Mouse (Mus musculus) leukemia stem cell, adult 10-12 weeks (primary cell): ENCODE measurements around the gene Il17ra. TPM values are rescaled to one million over a fixed set of nuclear protein-coding genes. Genes with fewer than 3 reads are reported as not detected.

Experiments
- polyA plus RNA-seq: library from polyadenylated mRNA; stranded (reverse); fragments of >175 nt; gene quantifications from 2 replicates; pipeline ENCODE4 v1.2.3, GENCODE M21; 2012; ENCODE audit warnings: low replicate concordance

Il17ra gene
- 26.2 and 30.6 TPM in 2 replicates for polyA plus RNA-seq

DNA sequence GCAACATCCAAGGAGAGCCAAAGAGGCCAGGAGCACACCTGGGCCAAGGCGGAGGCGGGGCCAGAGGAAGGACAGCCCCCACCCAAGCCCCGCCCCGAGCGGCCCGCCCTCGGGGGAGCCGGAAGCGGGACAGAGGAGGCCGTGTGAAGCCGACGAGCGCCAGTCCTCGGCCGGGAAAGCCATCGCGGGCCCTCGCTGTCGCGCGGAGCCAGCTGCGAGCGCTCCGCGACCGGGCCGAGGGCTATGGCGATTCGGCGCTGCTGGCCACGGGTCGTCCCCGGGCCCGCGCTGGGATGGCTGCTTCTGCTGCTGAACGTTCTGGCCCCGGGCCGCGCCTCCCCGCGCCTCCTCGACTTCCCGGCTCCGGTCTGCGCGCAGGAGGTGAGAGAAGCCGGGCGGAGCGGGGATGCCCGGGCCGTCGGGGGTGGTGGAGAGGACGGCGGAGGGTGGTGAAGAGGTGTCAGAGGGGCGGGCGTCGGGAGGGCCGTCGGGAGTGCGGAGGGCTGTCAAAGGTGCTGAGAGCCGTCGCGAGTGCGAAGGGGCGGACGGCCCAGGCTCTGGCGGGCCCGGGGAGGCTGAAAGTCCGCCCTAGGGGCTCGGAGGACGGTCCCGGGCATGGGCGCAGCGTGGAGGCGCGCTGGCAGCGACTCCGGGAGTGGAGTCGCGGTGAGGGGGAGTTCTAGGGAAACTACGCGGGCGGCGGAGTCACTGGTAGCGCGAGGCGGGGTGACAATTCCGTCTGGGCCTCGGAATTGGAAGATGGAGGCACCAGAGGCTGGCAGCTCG, at the start of gene Il17ra:
Il17ra (plus strand) TSS at position 162 of the 786 bp plus-strand sequence.

DNA sequence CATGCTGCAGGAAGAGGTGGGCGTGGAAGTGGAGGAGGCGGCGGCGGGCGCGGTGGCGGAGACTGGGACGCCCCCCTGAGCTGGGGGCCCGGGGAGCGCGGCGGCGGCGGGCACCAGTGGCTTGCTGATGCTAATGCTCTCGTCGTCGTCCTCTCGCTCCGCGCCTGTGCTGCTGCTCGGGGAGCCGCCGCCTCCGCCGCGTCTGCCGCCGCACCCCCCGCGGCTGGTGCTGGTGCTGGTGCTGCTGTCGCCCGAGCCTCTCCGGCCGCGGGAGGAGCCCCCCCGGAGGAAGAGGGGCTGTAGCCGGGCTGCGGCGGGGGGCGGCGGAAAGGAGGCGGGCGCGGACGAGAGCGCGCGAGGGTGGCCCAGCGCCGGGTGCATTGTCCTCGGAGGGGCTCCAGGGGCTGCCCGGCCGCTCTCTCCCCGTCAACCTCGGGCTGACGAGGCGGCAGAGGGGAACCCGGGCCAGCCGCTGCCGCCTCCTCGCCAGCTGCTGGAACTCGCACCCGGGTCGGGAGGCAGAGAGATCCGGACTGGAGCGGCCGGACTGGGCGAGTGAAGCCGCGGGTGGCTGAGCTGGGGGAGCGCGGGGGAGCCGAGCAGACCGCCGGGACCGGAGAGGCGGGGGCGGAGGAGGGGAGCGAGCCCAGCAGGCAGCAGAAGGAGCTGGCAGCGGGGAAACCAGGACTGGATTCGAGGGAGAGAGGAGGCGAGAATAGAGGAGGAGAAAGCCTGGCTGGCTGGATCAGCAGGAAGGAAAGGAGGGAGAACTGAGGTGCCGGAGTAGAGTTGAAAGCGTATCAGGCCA, 30.5 kb downstream of the Il17ra start, which contains the start of gene Tmem121b:
Tmem121b (minus strand) TSS at position 434 of the 808 bp plus-strand sequence.

DNA sequence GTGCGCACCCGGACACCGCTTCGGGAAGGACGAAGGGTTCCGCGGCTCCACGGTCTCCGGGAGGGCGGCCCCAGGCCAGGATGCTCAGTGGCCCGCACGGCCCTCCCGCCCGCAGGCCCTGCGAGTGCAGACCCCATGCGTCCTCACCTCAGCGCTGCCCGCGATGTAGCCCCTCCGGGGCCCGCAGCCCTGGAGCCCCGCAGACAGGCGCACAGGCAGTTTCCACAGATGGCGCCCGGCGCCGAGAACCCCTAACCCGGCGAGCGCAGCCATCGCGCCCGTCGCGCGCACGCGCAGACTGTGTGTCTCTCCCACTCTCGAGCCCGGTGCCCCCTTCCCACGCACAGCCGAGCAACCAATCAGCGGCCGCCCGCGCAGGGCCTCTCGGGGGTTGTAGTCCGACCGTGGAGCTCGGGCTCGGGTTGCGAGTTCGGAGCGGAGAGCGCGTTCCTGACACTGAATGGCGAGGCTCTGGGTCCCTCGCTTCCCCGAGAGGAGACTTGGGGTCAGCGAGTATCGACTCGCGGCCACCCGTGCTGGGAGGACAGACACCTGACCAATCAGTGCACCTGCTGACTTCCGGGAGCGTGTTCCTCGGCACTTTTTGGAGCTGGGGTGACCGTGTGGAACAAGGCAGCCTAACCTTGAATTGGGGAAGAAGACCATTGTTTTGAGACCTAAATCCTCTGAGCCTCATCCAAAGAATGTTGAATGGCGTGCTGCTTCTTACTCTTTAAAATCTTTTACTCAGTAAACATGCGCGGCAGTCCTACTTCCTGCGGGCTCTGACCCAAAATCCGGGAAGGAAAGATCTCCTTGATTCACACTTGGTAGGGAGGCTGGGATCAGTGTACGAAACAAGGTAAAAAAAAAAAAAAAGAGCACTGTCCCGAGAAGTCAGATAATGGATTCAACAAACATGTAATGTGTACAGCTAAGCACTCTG, 68.2 kb downstream of the Il17ra start, which contains the start of gene Hdhd5:
Hdhd5 (minus strand) TSS at position 300 of the 946 bp plus-strand sequence.

Other genes starting within 250 kb of the Il17ra start
- gene D330020A13Rik, start 168.9 kb upstream of the Il17ra start, polyA plus RNA-seq = not detected in 2 replicates
- 0.08 and 0.09 TPM in 2 replicates for gene B4galnt3, start 168.7 kb upstream of the Il17ra start, polyA plus RNA-seq
- gene Kdm5a, start 99.1 kb upstream of the Il17ra start, polyA plus RNA-seq = 15.0 and 26.7 TPM in 2 replicates
- 0.62 and 3.3 TPM in 2 replicates for gene Ccdc77, start 98.9 kb upstream of the Il17ra start, polyA plus RNA-seq
- 0.15 and 0.21 TPM in 2 replicates for gene Tmem121b, start 30.6 kb downstream of the Il17ra start, polyA plus RNA-seq
- gene Hdhd5, start 68.1 kb downstream of the Il17ra start, polyA plus RNA-seq = 9.0 and 13.4 TPM in 2 replicates
- 52.4 and 81.6 TPM in 2 replicates for gene Cecr2, start 203.1 kb downstream of the Il17ra start, polyA plus RNA-seq